Mouse (Mus musculus) forebrain, embryonic 12.5 days (tissue): ENCODE data around the gene BC017158. TPM values are rescaled to one million over a fixed set of nuclear protein-coding genes. Genes with fewer than 3 reads are reported as not detected.

ENCODE experiments used
- ATAC-seq: fragments of 200-750 bp; cut with Nextera tagmentation; 2 replicates; pipeline ENCODE4 v1.8.0; 2017; ENCODE audit warnings: moderate TSS enrichment; ENCODE audit not compliant: low FRiP score
- H3K27ac ChIP-seq: fragments of 300-500 bp; sonication (generic); 2 replicates; pipeline ENCODE4 v1.5.1; 2016; ENCODE audit warnings: mild to moderate bottlenecking
- H3K27me3 ChIP-seq: fragments of 300-500 bp; sonication (generic); 2 replicates; pipeline ENCODE4 v1.6.1; 2016; ENCODE audit warnings: mild to moderate bottlenecking
- H3K36me3 ChIP-seq: fragments of 300-500 bp; sonication (generic); replicated peaks from 2 replicates; pipeline ENCODE4 v1.6.1; 2016; ENCODE audit warnings: mild to moderate bottlenecking
- H3K4me1 ChIP-seq: fragments of 300-500 bp; sonication (generic); 2 replicates; pipeline ENCODE4 v1.6.1; 2016
- H3K4me2 ChIP-seq: fragments of 300-500 bp; sonication (generic); 2 replicates; pipeline ENCODE4 v1.6.1; 2016; ENCODE audit warnings: mild to moderate bottlenecking, moderate library complexity
- H3K4me3 ChIP-seq: fragments of 300-500 bp; sonication (generic); replicated peaks from 2 replicates; pipeline ENCODE4 v1.5.1; 2016; ENCODE audit warnings: mild to moderate bottlenecking
- H3K9ac ChIP-seq: fragments of 300-500 bp; sonication (generic); 2 replicates; pipeline ENCODE4 v1.6.1; 2016; ENCODE audit warnings: mild to moderate bottlenecking
- H3K9me3 ChIP-seq: fragments of 300-500 bp; sonication (generic); 2 replicates; pipeline ENCODE4 v1.6.1; 2016
- WGBS: fragments of 180-500 bp; shearing (Covaris S2); methylation state at CpG from one replicate; pipeline ENCODE4 v1.1.7; 2016; 5-methylcytosine and 5-hydroxymethylcytosine counted together
- polyA plus RNA-seq: library from polyadenylated mRNA; unstranded; fragments of >200 nt; fragmentation: Nextera tagmentation; extraction: Ambion mirVana; gene quantifications from 2 replicates; pipeline ENCODE4 v1.2.1, GENCODE M21; 2016

BC017158 gene
- polyA plus RNA-seq, 1 experiment from 2014 or later = 17.3 TPM

- H3K4me1 ChIP-seq = peaks cover 34% of the 10 kb centered on the region
- ATAC-seq = no peak
- 80% methylated on average over 5 of the region's 5 CpGs for WGBS
- H3K4me2 ChIP-seq = no peak overlapping the region
- H3K27me3 ChIP-seq = peaks cover 60% of the 10 kb centered on the region
- peaks cover 2% of the 10 kb centered on the region for H3K36me3 ChIP-seq
- H3K9me3 ChIP-seq = no peaks in the 10 kb centered on the region
- no peak overlapping the region for H3K27ac ChIP-seq
- no peak overlapping the region for H3K9ac ChIP-seq
- H3K4me3 ChIP-seq = no peak overlapping the region
These were observed 48.0 kb downstream of the BC017158 start for GRCm38 (mm10) chr7:128249998-128250397.

GRCm38 (mm10) chr7:128248081-128249042, 49.6 kb downstream of the BC017158 start:
- H3K36me3 ChIP-seq = peaks cover 14% of the 10 kb centered on the region
- peaks cover 34% of the 10 kb centered on the region for H3K4me1 ChIP-seq
- no peak overlapping the region for H3K27ac ChIP-seq
- WGBS = 83% methylated on average over 10 of the region's 10 CpGs
- H3K4me2 ChIP-seq = peak overlapping the region; percentile 61; the same call in 1 of the 2 replicates
- no peak for ATAC-seq
- peaks cover 58% of the 10 kb centered on the region for H3K27me3 ChIP-seq
- no peak overlapping the region for H3K4me3 ChIP-seq
- no peak overlapping the region for H3K9ac ChIP-seq
- H3K9me3 ChIP-seq = no peaks in the 10 kb centered on the region

GRCm38 (mm10) chr7:128247443-128247842, 50.5 kb downstream of the BC017158 start:
- 2% methylated on average over 13 of the region's 13 CpGs for WGBS
- H3K4me3 ChIP-seq = peak overlapping the region; percentile 38
- H3K9me3 ChIP-seq = no peaks in the 10 kb centered on the region
- peaks cover 22% of the 10 kb centered on the region for H3K36me3 ChIP-seq
- peak overlapping the region; percentile 61 for H3K4me2 ChIP-seq
- H3K27ac ChIP-seq = 0 out of 2 replicates have a peak overlapping the region, but pooled peaks have one; percentile 54
- peaks cover 54% of the 10 kb centered on the region for H3K27me3 ChIP-seq
- ATAC-seq = peak; percentile 80
- peaks cover 25% of the 10 kb centered on the region for H3K4me1 ChIP-seq
- peak overlapping the region; percentile 53; the same call in 1 of the 2 replicates for H3K9ac ChIP-seq

- H3K9ac ChIP-seq = peak within 1 kb of the TSS; percentile 53
- WGBS = 3% methylated on average over 27 of the region's 30 CpGs
- H3K4me1 ChIP-seq = peaks cover 19% of the 10 kb centered on the region
- peaks cover 48% of the 10 kb centered on the region for H3K27me3 ChIP-seq
- H3K9me3 ChIP-seq = no peaks in the 10 kb centered on the region
- peaks cover 29% of the 10 kb centered on the region for H3K36me3 ChIP-seq
- H3K27ac ChIP-seq = peak within 1 kb of the TSS; percentile 54; the same call in 1 of the 2 replicates
- ATAC-seq = peak; percentile 56; the same call in 1 of the 2 replicates
- peak within 1 kb of the TSS; percentile 61 for H3K4me2 ChIP-seq
- peak within 1 kb of the TSS; percentile 38 for H3K4me3 ChIP-seq
These were observed 51.2 kb downstream of the BC017158 start, which contains the start of gene Tgfb1i1 for GRCm38 (mm10) chr7:128246496-128247391. Gene Tgfb1i1 (plus strand): TSS chr7:128246812.

- 88% methylated on average over 4 of the region's 4 CpGs for WGBS
These were observed 52.4 kb downstream of the BC017158 start for GRCm38 (mm10) chr7:128245547-128245946.

GRCm38 (mm10) chr7:128244410-128245025, 53.5 kb downstream of the BC017158 start:
- ATAC-seq = no peak
- Histone ChIP-seq H3K9me3 (no peaks in the 10 kb centered on the region), H3K36me3 (peaks cover 48% of the 10 kb centered on the region), H3K27ac (no peak overlapping the region), H3K9ac (peak overlapping the region; percentile 5; the same call in 1 of the 2 replicates), H3K27me3 (peaks cover 35% of the 10 kb centered on the region), H3K4me1 (peaks cover 20% of the 10 kb centered on the region), H3K4me2 (no peak overlapping the region), H3K4me3 (no peak overlapping the region)
- 88% methylated on average over 18 of the region's 18 CpGs for WGBS

More at GRCm38 (mm10) chr7:128245547-128245946, 52.4 kb downstream of the BC017158 start:
- H3K4me1 ChIP-seq = peaks cover 19% of the 10 kb centered on the region
- H3K9me3 ChIP-seq = no peaks in the 10 kb centered on the region
- no peak overlapping the region; the same call in 1 of the 2 replicates for H3K9ac ChIP-seq
- H3K36me3 ChIP-seq = peaks cover 40% of the 10 kb centered on the region
- H3K4me2 ChIP-seq = no peak overlapping the region
- H3K4me3 ChIP-seq = no peak overlapping the region
- H3K27me3 ChIP-seq = peaks cover 41% of the 10 kb centered on the region
- no peak overlapping the region for H3K27ac ChIP-seq
- no peak for ATAC-seq

- H3K27me3 ChIP-seq = peaks cover 31% of the 10 kb centered on the region
- no peaks in the 10 kb centered on the region for H3K9me3 ChIP-seq
- H3K27ac ChIP-seq = no peak overlapping the region
- no peak overlapping the region for H3K4me3 ChIP-seq
- ATAC-seq = no peak
- H3K36me3 ChIP-seq = peaks cover 48% of the 10 kb centered on the region
- peaks cover 26% of the 10 kb centered on the region for H3K4me1 ChIP-seq
- 62% methylated on average over 10 of the region's 10 CpGs for WGBS
- H3K9ac ChIP-seq = peak overlapping the region; percentile 5; the same call in 1 of the 2 replicates
- no peak overlapping the region for H3K4me2 ChIP-seq
These were observed 54.0 kb downstream of the BC017158 start for GRCm38 (mm10) chr7:128243921-128244320.

GRCm38 (mm10) chr7:128242331-128242730, 55.6 kb downstream of the BC017158 start:
- no peak overlapping the region for H3K4me2 ChIP-seq
- no peak for ATAC-seq
- peaks cover 20% of the 10 kb centered on the region for H3K27me3 ChIP-seq
- H3K9ac ChIP-seq = no peak overlapping the region
- no peaks in the 10 kb centered on the region for H3K9me3 ChIP-seq
- H3K4me1 ChIP-seq = peaks cover 26% of the 10 kb centered on the region
- no peak overlapping the region for H3K27ac ChIP-seq
- H3K4me3 ChIP-seq = no peak overlapping the region
- WGBS = 93% methylated on average over 16 of the region's 16 CpGs
- peaks cover 48% of the 10 kb centered on the region for H3K36me3 ChIP-seq

- H3K4me2 ChIP-seq = no peak overlapping the region
- no peaks in the 10 kb centered on the region for H3K9me3 ChIP-seq
- peak overlapping the region; percentile 21; the same call in 1 of the 2 replicates for H3K9ac ChIP-seq
- ATAC-seq = no peak
- H3K36me3 ChIP-seq = peaks cover 54% of the 10 kb centered on the region
- no peak overlapping the region for H3K27ac ChIP-seq
- peaks cover 18% of the 10 kb centered on the region for H3K4me1 ChIP-seq
- H3K27me3 ChIP-seq = peaks cover 8% of the 10 kb centered on the region; the same call in 1 of the 2 replicates
- WGBS = 95% methylated on average over 27 of the region's 27 CpGs
- H3K4me3 ChIP-seq = no peak overlapping the region
These were observed 57.7 kb downstream of the BC017158 start for GRCm38 (mm10) chr7:128240131-128240784.

- peaks cover 18% of the 10 kb centered on the region for H3K4me1 ChIP-seq
- H3K27me3 ChIP-seq = no peaks in the 10 kb centered on the region
- peak overlapping the region; percentile 95; the same call in 1 of the 2 replicates for H3K27ac ChIP-seq
- H3K4me2 ChIP-seq = peak overlapping the region; percentile 80
- H3K9me3 ChIP-seq = no peaks in the 10 kb centered on the region
- H3K9ac ChIP-seq = 0 out of 2 replicates have a peak overlapping the region, but pooled peaks have one; percentile 69
- 28% methylated on average over 4 of the region's 4 CpGs for WGBS
- H3K4me3 ChIP-seq = peak overlapping the region; percentile 60
- no peak for ATAC-seq
- H3K36me3 ChIP-seq = peaks cover 42% of the 10 kb centered on the region
These were observed 59.0 kb downstream of the BC017158 start for GRCm38 (mm10) chr7:128238991-128239390.
